Mouse (Mus musculus) A20 (cell line): ENCODE measurements around the gene Ccdc141.

Experiments used
- DNase-seq: peaks from one replicate; pipeline ENCODE4 v3.0.0-alpha.2; 2011; ENCODE audit warnings: low read depth, low spot score

Ccdc141 gene

GRCm38 (mm10) chr2:77174313-77174712, 3.9 kb upstream of the Ccdc141 start:
- DNase-seq: no peak

- DNase-seq: no peak
Measured at GRCm38 (mm10) chr2:77173821-77174220, 3.4 kb upstream of the Ccdc141 start.

GRCm38 (mm10) chr2:77173366-77173765, 2.9 kb upstream of the Ccdc141 start:
- DNase-seq: no peak

- DNase-seq: no peak
Measured at GRCm38 (mm10) chr2:77172241-77172671, 1.8 kb upstream of the Ccdc141 start.

- no peak for DNase-seq
Measured at GRCm38 (mm10) chr2:77171444-77172240, 1.2 kb upstream of the Ccdc141 start.

GRCm38 (mm10) chr2:77169916-77170632, 362 bp downstream of the Ccdc141 start:
- DNase-seq: no peak

GRCm38 (mm10) chr2:77169218-77169617, 1.2 kb downstream of the Ccdc141 start:
- no peak for DNase-seq

GRCm38 (mm10) chr2:77168781-77169180, 1.7 kb downstream of the Ccdc141 start:
- no peak for DNase-seq

GRCm38 (mm10) chr2:77168081-77168685, 2.3 kb downstream of the Ccdc141 start:
- DNase-seq: no peak

- no peak for DNase-seq
Measured at GRCm38 (mm10) chr2:77166366-77166765, 4.1 kb downstream of the Ccdc141 start.

- no peak for DNase-seq
Measured at GRCm38 (mm10) chr2:77164662-77165061, 5.8 kb downstream of the Ccdc141 start.

- DNase-seq: no peak
Measured at GRCm38 (mm10) chr2:77163381-77163780, 7.1 kb downstream of the Ccdc141 start.

- no peak for DNase-seq
Measured at GRCm38 (mm10) chr2:77162135-77162534, 8.3 kb downstream of the Ccdc141 start.

- DNase-seq: no peak
Measured at GRCm38 (mm10) chr2:77157546-77157945, 12.9 kb downstream of the Ccdc141 start.

- DNase-seq: no peak
Measured at GRCm38 (mm10) chr2:77154080-77154479, 16.4 kb downstream of the Ccdc141 start.

GRCm38 (mm10) chr2:77151255-77151654, 19.2 kb downstream of the Ccdc141 start:
- no peak for DNase-seq

- no peak for DNase-seq
Measured at GRCm38 (mm10) chr2:77149576-77149975, 20.9 kb downstream of the Ccdc141 start.

- no peak for DNase-seq
Measured at GRCm38 (mm10) chr2:77148215-77148614, 22.2 kb downstream of the Ccdc141 start.

- no peak for DNase-seq
Measured at GRCm38 (mm10) chr2:77146968-77147367, 23.5 kb downstream of the Ccdc141 start.

GRCm38 (mm10) chr2:77146291-77146690, 24.1 kb downstream of the Ccdc141 start:
- DNase-seq: no peak

- no peak for DNase-seq
Measured at GRCm38 (mm10) chr2:77143536-77143935, 26.9 kb downstream of the Ccdc141 start.

GRCm38 (mm10) chr2:77138879-77139278, 31.6 kb downstream of the Ccdc141 start:
- DNase-seq: no peak
